Mouse (Mus musculus) ES-E14 (cell line): ENCODE data around the gene Aifm3. TPM values are rescaled to one million over a fixed set of nuclear protein-coding genes. Genes with fewer than 3 reads are reported as not detected.
A peak's percentile ranks its signal among the peaks of the same experiment; 100 is the strongest.

ENCODE experiments used
- DNase-seq: peaks from one replicate; pipeline ENCODE4 v3.0.0-alpha.2; 2013; ENCODE audit warnings: low read depth, low spot score
- H3K27ac ChIP-seq: 2 replicates; pipeline ENCODE4 v1.5.1; 2012; ENCODE audit warnings: low read depth, mild to moderate bottlenecking, low read length, moderate library complexity, mixed read lengths; ENCODE audit not compliant: poor library complexity, insufficient read depth, severe bottlenecking
- H3K36me3 ChIP-seq: 2 replicates; pipeline ENCODE4 v1.6.1; 2012; ENCODE audit warnings: mild to moderate bottlenecking, low read length, moderate library complexity, mixed read lengths; ENCODE audit not compliant: control insufficient read depth, poor library complexity, insufficient read depth, severe bottlenecking
- H3K4me1 ChIP-seq, 2 experiments: fragments of 150-350 bp in 1 of 2; sonication (generic) in 1 of 2; 2 replicates each; pipeline ENCODE4 v1.6.1; 2012; ENCODE audit warnings: low read length in 2 of 2, mild to moderate bottlenecking in 1 of 2, mixed read lengths in 1 of 2; ENCODE audit not compliant: control insufficient read depth in 2 of 2, insufficient read depth in 2 of 2, poor library complexity in 1 of 2
- H3K4me3 ChIP-seq, 2 experiments: fragments of 150-350 bp in 1 of 2; sonication (generic) in 1 of 2; 2 replicates each; pipeline ENCODE4 v1.5.1; 2012; ENCODE audit warnings: low read length in 2 of 2, low read depth in 1 of 2, mild to moderate bottlenecking in 1 of 2, mixed read lengths in 1 of 2; ENCODE audit not compliant: insufficient read depth in 1 of 2, poor library complexity in 1 of 2, severe bottlenecking in 1 of 2
- H3K9ac ChIP-seq: 2 replicates; pipeline ENCODE4 v1.6.1; 2012; ENCODE audit warnings: low read depth, mild to moderate bottlenecking, low read length, mixed read lengths; ENCODE audit not compliant: poor library complexity, insufficient read depth, severe bottlenecking
- H3K9me3 ChIP-seq: fragments of 150-350 bp; sonication (generic); 2 replicates; pipeline ENCODE4 v1.6.1; 2012; ENCODE audit warnings: low read depth, mild to moderate bottlenecking, low read length; ENCODE audit not compliant: control insufficient read depth, insufficient read depth
- CHD2 ChIP-seq: IDR thresholded peaks from 2 replicates; pipeline ENCODE4 v1.6.1; 2014; ENCODE audit warnings: mild to moderate bottlenecking, low read depth, low read length, inconsistent platforms
- HCFC1 ChIP-seq: IDR thresholded peaks from 2 replicates; pipeline ENCODE4 v1.6.1; 2012; ENCODE audit warnings: low read length, inconsistent platforms, borderline replicate concordance; ENCODE audit not compliant: insufficient read depth
- MAFK ChIP-seq: IDR thresholded peaks from 2 replicates; pipeline ENCODE4 v1.6.1; 2014; ENCODE audit warnings: mild to moderate bottlenecking, low read depth, low read length, inconsistent platforms; ENCODE audit not compliant: insufficient read depth
- ZC3H11A ChIP-seq: IDR thresholded peaks from 2 replicates; pipeline ENCODE4 v1.6.1; 2012; ENCODE audit warnings: low read depth, mild to moderate bottlenecking, inconsistent platforms, low read length, borderline replicate concordance
- ZNF384 ChIP-seq: IDR thresholded peaks from 2 replicates; pipeline ENCODE4 v1.6.1; 2012; ENCODE audit warnings: low read depth, low read length, inconsistent platforms
- in situ Hi-C, 2 experiments: fragments of 600-800 bp; cut with MboI; formaldehyde crosslinking; loops; one replicate each; pipeline ENCODE4 v1.15.1; 2025; ENCODE audit warnings: low sequenced_read_pairs in 2 of 2, inconsistent platforms in 1 of 2; ENCODE audit not compliant: unreplicated experiment in 2 of 2
- total RNA-seq: library from RNA; depleted of rRNA; stranded (reverse); fragments of 300-350 nt; gene quantifications from 2 replicates; pipeline ENCODE4 v1.2.3, GENCODE M21; 2012

Aifm3 gene
- total RNA-seq, 1 experiment = 3.0 TPM

DNA sequence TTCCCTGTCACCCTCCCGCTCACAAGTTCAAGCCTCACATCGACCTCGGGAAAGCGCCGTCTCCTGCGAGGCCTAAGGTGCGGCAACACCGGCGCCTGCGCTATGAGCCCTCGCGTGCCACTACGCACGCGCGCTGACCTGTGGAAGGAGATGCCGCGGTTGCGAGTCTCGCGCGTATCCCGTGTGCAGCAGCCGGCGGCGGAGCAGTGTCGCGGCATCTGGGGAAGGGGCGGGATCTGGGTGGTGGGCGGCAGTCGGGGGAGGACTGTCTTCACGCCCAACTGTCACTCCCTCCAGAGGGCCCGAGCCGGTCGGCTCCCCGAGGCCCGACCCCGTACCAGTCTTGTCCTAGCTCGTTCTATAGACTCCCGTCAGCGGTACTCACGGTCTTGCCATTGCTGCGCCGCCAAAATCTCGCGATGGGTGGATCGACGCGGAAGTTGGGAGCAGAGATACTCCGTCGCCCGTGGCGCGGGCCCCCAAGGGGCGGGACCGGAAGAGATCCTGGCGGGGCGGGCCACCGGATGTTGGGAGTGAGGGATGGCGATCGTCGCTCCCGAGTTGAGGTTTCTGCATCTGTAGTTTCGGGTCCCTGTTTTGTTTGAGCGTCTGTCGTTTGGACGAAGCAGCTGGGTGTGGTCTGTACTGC lies 41.4 kb downstream of the Aifm3 start, which contains the start of gene Thap7:
Gene Thap7, minus strand, starts transcription at position 497 of the 649 bp plus-strand sequence.
- peak within 1 kb of the TSS; percentile 85 for H3K9ac ChIP-seq
- in situ Hi-C loops = no loop called here
- DNase-seq = peak; percentile 96
- TF ChIP-seq ZNF384 = no peak
- TF ChIP-seq HCFC1 = 0 out of 2 replicates have a peak, but pooled peaks have one; percentile 55
- TF ChIP-seq CHD2 = peak; percentile 91
- H3K36me3 ChIP-seq = peaks cover 15% of the 10 kb centered on the region
- peak within 1 kb of the TSS; percentile 75 for H3K27ac ChIP-seq
- H3K9me3 ChIP-seq = no peaks in the 10 kb centered on the region
- peak within 1 kb of the TSS; percentile 79 to 83 for H3K4me3 ChIP-seq
- H3K4me1 ChIP-seq = peaks cover 0 to 17% of the 10 kb centered on the region in 2 experiments; a peak in 2 of 4 replicates

DNA sequence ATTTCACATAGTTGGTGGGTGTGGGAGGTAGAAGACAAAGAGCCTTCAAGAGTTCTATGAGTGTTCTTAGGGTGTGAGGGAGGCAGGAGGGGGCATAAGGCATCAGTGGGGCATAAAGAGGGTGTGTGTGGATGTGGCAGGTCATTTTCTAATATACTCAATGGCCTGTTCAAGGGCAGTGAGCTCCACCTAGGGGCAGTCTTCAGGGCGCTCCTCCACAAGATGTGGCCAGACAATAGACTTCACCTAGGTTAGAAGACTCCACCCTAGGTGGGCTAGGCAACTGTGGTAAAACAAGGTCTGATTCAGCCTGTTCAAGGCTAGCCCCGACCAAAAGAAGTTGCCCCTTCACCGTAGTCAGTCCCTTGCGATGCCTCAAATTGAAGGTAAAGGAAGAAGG lies 42.9 kb downstream of the Aifm3 start:
- Histone ChIP-seq H3K9ac (no peak overlapping the region), H3K9me3 (no peaks in the 10 kb centered on the region), H3K36me3 (peaks cover 7% of the 10 kb centered on the region; the same call in 1 of the 2 replicates), H3K4me3 (peak overlapping the region in 1 of 2 experiments; percentile 2; a peak in 1 of 4 replicates), H3K27ac (no peak overlapping the region), H3K4me1 (peaks cover 0 to 17% of the 10 kb centered on the region in 2 experiments; a peak in 2 of 4 replicates)
- TF ChIP-seq CHD2 = no peak
- no peak for TF ChIP-seq HCFC1
- TF ChIP-seq ZC3H11A = no peak
- no peak for TF ChIP-seq ZNF384
- no peak for TF ChIP-seq MAFK
- in situ Hi-C loops = no loop called here
- no peak for DNase-seq

DNA sequence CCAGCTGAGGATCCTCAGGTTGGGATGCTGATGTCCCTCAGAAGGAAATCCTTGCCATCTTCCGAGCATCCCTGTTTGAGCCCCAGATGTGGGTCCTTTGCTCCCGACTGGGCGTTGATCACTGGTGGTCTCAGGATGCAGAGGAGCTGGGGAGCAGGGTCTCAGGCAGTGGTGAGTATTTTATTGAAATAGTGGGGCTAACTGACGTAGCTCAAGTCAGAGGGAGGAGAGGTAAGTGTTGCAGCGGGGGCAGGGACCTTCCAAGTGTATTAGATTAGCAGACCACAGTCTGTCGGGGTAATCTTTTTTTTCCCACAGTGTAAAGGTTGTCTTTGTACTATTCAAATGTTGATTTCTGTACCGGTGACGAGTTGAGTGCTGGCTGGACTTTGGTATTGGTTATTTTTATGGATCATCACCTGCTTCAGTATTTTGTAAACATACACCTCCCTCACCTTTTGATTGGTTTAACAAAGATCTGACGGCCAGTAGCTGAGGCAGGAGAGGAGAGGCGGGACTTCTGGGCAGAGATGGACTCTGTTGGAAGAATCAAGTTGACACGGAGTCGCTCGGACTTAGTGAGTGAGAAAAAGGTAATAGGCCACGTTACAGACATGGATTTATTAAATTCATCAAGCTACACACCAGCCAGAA lies 43.4 kb downstream of the Aifm3 start:
- peak overlapping the region in 1 of 2 experiments; percentile 2; a peak in 1 of 4 replicates for H3K4me3 ChIP-seq
- DNase-seq = no peak
- TF ChIP-seq CHD2 = no peak
- TF ChIP-seq ZNF384 = no peak
- no peak for TF ChIP-seq ZC3H11A
- TF ChIP-seq MAFK = no peak
- TF ChIP-seq HCFC1 = no peak
- no peak overlapping the region for H3K27ac ChIP-seq
- no peak overlapping the region for H3K9ac ChIP-seq
- in situ Hi-C loops = no loop called here
- H3K36me3 ChIP-seq = peaks cover 2% of the 10 kb centered on the region; the same call in 1 of the 2 replicates
- H3K4me1 ChIP-seq = peaks cover 0 to 17% of the 10 kb centered on the region in 2 experiments; a peak in 2 of 4 replicates
- H3K9me3 ChIP-seq = no peaks in the 10 kb centered on the region

DNA sequence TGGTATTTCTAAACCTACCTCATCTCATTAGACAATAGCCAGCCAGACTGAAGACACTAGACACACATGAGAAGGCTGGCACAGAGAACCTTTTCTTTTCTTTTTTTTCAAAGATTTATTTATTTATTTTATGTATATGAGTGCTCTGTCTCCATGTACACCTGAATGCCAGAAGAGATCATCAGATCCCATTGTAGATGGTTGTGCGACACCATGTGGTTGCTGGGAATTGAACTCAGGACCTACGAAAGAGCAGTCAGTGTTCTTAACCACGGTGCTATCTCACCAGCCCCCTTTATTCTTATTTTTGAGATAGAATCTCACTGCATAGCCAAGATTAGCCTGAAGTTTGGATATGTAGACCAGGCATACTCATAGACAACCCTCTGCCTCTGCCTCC lies 47.2 kb downstream of the Aifm3 start:
- peaks cover 0 to 8% of the 10 kb centered on the region in 2 experiments; a peak in 1 of 4 replicates for H3K4me1 ChIP-seq
- in situ Hi-C loops = no loop called here
- no peak overlapping the region for H3K27ac ChIP-seq
- H3K4me3 ChIP-seq = no peak overlapping the region
- H3K36me3 ChIP-seq = no peaks in the 10 kb centered on the region
- TF ChIP-seq CHD2 (no peak), ZC3H11A (no peak), MAFK (no peak), ZNF384 (no peak), HCFC1 (no peak)
- H3K9me3 ChIP-seq = no peaks in the 10 kb centered on the region
- no peak for DNase-seq
- H3K9ac ChIP-seq = no peak overlapping the region

DNA sequence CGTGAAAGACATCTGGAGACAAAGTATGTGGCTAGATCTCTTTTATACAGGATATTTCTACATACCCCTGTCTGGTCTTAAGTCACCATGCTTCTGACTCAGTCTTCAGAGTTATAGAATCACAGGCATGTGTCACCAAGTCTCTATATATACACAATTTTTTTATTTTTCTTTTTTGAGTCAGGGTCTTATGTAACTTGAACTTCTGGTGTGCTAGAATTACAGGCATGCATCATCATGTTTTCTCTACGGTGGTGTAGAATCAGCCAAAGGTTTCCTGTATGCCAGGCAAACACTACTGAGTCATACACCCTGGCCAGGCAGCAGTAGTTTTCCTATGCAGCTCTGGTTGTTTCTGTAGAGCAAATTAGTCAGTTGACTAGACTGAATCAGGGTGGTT lies 53.2 kb downstream of the Aifm3 start:
- TF ChIP-seq HCFC1 = no peak
- no peak for TF ChIP-seq ZNF384
- TF ChIP-seq ZC3H11A = no peak
- no peak for TF ChIP-seq MAFK
- no peak for TF ChIP-seq CHD2
- no peak for DNase-seq
- Histone ChIP-seq H3K4me1 (no peaks in the 10 kb centered on the region), H3K4me3 (no peak overlapping the region), H3K9ac (no peak overlapping the region), H3K27ac (no peak overlapping the region), H3K9me3 (no peaks in the 10 kb centered on the region), H3K36me3 (no peaks in the 10 kb centered on the region)
- in situ Hi-C loops = no loop called here
